Mouse (Mus musculus): Measurements from ENCODE around the gene Plpp3. TPM values are rescaled to one million over a fixed set of nuclear protein-coding genes. Genes with fewer than 3 reads are reported as not detected.

Plpp3 gene
- polyA plus RNA-seq, 1 experiment from 2014 or later: 60.2 TPM

GRCm38 (mm10) chr4:105278571-105279410 is 121.6 kb downstream of the Plpp3 start:
- Histone ChIP-seq H3K4me3 (ENCODE audit: low read depth, low read length) (no peak overlapping the region), H3K27me3 (ENCODE audit: control insufficient read depth, insufficient read depth, low read length) (no peaks in the 10 kb centered on the region), H3K36me3 (ENCODE audit: control insufficient read depth, insufficient read depth, low read length) (no peaks in the 10 kb centered on the region), H3K27ac (replicated peaks) (no peak overlapping the region), H3K9ac (ENCODE audit: low read length) (no peak overlapping the region), H3K4me1 (replicated peaks; ENCODE audit: control insufficient read depth, insufficient read depth) (peaks cover 5% of the 10 kb centered on the region; the same call in 1 of the 2 replicates), H3K4me2 (replicated peaks; ENCODE audit: low read depth) (no peak overlapping the region), H3K9me3 (ENCODE audit: control insufficient read depth, low read length) (no peaks in the 10 kb centered on the region)
- DNase-seq (ENCODE audit: low spot score) (no peak), ATAC-seq (ENCODE audit: low FRiP score, low TSS enrichment) (no peak)
- WGBS: 77% methylated on average over 15 of the region's 15 CpGs
- TF ChIP-seq CTCF (IDR thresholded peaks at IDR 0.05; ENCODE audit: low read depth): no peak
- no peak for TF ChIP-seq EP300 (optimal IDR thresholded peaks at IDR 0.05)

DNA sequence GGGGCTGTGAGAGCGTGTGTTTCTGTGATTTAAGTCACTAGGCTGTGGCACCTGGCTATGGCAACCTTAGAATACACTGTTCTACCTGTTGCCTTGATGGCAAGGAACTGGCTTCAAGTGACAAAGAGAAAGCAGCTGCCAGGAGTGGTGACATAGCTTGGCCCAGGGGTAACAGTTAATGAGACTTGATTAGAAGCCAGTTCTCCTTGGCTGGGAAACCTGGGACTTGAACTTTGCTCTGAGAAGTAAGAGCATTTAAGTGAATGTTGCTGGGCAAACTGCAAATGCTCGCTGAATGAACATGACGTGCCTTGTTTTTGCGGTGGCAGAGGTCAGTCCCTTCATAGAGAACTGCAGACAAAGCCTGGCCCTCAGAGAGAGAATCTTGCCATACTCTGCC is 122.7 kb downstream of the Plpp3 start:
- Histone ChIP-seq H3K9me3 (ENCODE audit: control insufficient read depth, low read length) (no peaks in the 10 kb centered on the region), H3K9ac (ENCODE audit: low read length) (no peak overlapping the region), H3K36me3 (ENCODE audit: control insufficient read depth, insufficient read depth, low read length) (no peaks in the 10 kb centered on the region), H3K4me2 (replicated peaks; ENCODE audit: low read depth) (no peak overlapping the region), H3K4me1 (replicated peaks; ENCODE audit: control insufficient read depth, insufficient read depth) (peaks cover 5% of the 10 kb centered on the region; the same call in 1 of the 2 replicates), H3K27ac (replicated peaks) (no peak overlapping the region), H3K27me3 (ENCODE audit: control insufficient read depth, insufficient read depth, low read length) (no peaks in the 10 kb centered on the region), H3K4me3 (ENCODE audit: low read depth, low read length) (no peak overlapping the region)
- ATAC-seq (ENCODE audit: low FRiP score, low TSS enrichment) (no peak), DNase-seq (ENCODE audit: low spot score) (no peak)
- 80% methylated on average over 4 of the region's 4 CpGs for WGBS
- TF ChIP-seq CTCF (IDR thresholded peaks at IDR 0.05; ENCODE audit: low read depth) (no peak), EP300 (optimal IDR thresholded peaks at IDR 0.05) (no peak)

DNA sequence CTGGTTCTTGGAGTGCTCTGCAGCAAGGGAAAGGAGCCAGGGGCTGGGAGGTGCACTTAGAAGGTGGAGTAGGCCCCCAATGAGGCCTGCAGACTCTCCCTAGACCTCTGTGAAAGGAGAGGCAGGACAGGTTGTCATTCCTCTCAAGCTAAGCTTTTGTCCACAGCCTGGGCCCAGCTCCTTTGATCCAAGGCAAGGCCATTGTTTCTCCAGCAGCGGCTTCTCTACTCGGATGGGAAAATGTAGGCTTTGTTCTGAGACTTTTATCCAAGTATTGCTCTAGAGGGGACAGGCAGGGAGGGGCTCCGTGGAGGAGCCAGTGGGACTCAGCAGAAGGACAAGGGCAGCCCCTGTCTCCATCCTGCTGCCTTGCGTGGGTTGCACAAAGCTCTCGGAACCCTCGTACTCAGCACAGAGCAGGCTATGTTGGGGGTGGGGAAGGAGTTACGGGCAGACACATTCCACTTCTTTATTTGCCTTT is 124.6 kb downstream of the Plpp3 start:
- no peak overlapping the region for H3K4me2 ChIP-seq (replicated peaks; ENCODE audit: low read depth)
- ATAC-seq (ENCODE audit: low FRiP score, low TSS enrichment) (no peak), DNase-seq (ENCODE audit: low spot score) (no peak)
- H3K4me3 ChIP-seq (ENCODE audit: low read depth, low read length): no peak overlapping the region
- H3K27me3 ChIP-seq (ENCODE audit: control insufficient read depth, insufficient read depth, low read length): no peaks in the 10 kb centered on the region
- TF ChIP-seq EP300 (optimal IDR thresholded peaks at IDR 0.05) (no peak), CTCF (IDR thresholded peaks at IDR 0.05; ENCODE audit: low read depth) (no peak)
- H3K4me1 ChIP-seq (replicated peaks; ENCODE audit: control insufficient read depth, insufficient read depth): 0 out of 2 replicates have a peak, but pooled peaks cover 3% of the 10 kb centered on the region
- no peaks in the 10 kb centered on the region for H3K36me3 ChIP-seq (ENCODE audit: control insufficient read depth, insufficient read depth, low read length)
- H3K27ac ChIP-seq (replicated peaks): no peak overlapping the region
- H3K9ac ChIP-seq (ENCODE audit: low read length): no peak overlapping the region
- no peaks in the 10 kb centered on the region for H3K9me3 ChIP-seq (ENCODE audit: control insufficient read depth, low read length)
- WGBS: 40% methylated on average over 7 of the region's 7 CpGs

Other genes starting within 250 kb of the Plpp3 start
- gene Fyb2, start 243.9 kb upstream of the Plpp3 start, polyA plus RNA-seq (2015; fragmentation: Nextera tagmentation; extraction: Ambion mirVana): 0.06 and 0.10 TPM in 2 replicates
- 3.6 and 4.5 TPM in 2 replicates for gene Prkaa2, start 47.5 kb upstream of the Plpp3 start, polyA plus RNA-seq (2015; fragmentation: Nextera tagmentation; extraction: Ambion mirVana)